Mouse (Mus musculus) intestine, embryonic 14.5 days (tissue): ENCODE measurements around the gene Sec14l2. TPM values are rescaled to one million over a fixed set of nuclear protein-coding genes. Genes with fewer than 3 reads are reported as not detected.
A peak's percentile ranks its signal among the peaks of the same experiment; 100 is the strongest.

Experiments used
- ATAC-seq: fragments of 200-750 bp; cut with Nextera tagmentation; replicated peaks from 2 replicates; pipeline ENCODE4 v1.8.0; 2017; ENCODE audit warnings: low read depth, moderate number of reproducible peaks, moderate TSS enrichment, moderate library complexity; ENCODE audit not compliant: low FRiP score, low TSS enrichment
- DNase-seq: peaks from one replicate; pipeline ENCODE4 v3.0.0-alpha.2; 2018; ENCODE audit warnings: low spot score
- H3K27ac ChIP-seq: fragments of 300-500 bp; sonication (generic); 2 replicates; pipeline ENCODE4 v1.5.1; 2014; ENCODE audit warnings: low read depth, mild to moderate bottlenecking, control low read depth
- H3K27me3 ChIP-seq: fragments of 300-500 bp; sonication (generic); replicated peaks from 2 replicates; pipeline ENCODE4 v1.6.1; 2014; ENCODE audit warnings: low read length, control low read depth; ENCODE audit not compliant: control insufficient read depth, insufficient read depth
- H3K36me3 ChIP-seq: fragments of 300-500 bp; sonication (generic); 2 replicates; pipeline ENCODE4 v1.6.1; 2014; ENCODE audit warnings: low read length, control low read depth; ENCODE audit not compliant: control insufficient read depth, insufficient read depth
- H3K4me1 ChIP-seq: fragments of 300-500 bp; sonication (generic); replicated peaks from 2 replicates; pipeline ENCODE4 v1.6.1; 2014; ENCODE audit warnings: low read length, control low read depth, mixed read lengths; ENCODE audit not compliant: control insufficient read depth, insufficient read depth
- H3K4me2 ChIP-seq: fragments of 300-500 bp; sonication (generic); 2 replicates; pipeline ENCODE4 v1.6.1; 2014; ENCODE audit warnings: low read length
- H3K4me3 ChIP-seq: fragments of 300-500 bp; sonication (generic); 2 replicates; pipeline ENCODE4 v1.5.1; 2014; ENCODE audit warnings: low read depth, low read length, control low read depth, mixed read lengths
- H3K9ac ChIP-seq: fragments of 300-500 bp; sonication (generic); 2 replicates; pipeline ENCODE4 v1.6.1; 2014; ENCODE audit warnings: mild to moderate bottlenecking, low read length
- H3K9me3 ChIP-seq: fragments of 300-500 bp; sonication (generic); 2 replicates; pipeline ENCODE4 v1.6.1; 2016; ENCODE audit warnings: low read length, control low read depth; ENCODE audit not compliant: control insufficient read depth
- WGBS: fragments of 180-500 bp; shearing (Covaris S2); extraction: QIAGEN DNeasy Blood & Tissue Kit; methylation state at CpG from one replicate; pipeline ENCODE4 v1.1.7; 2014; 5-methylcytosine and 5-hydroxymethylcytosine counted together
- polyA plus RNA-seq: library from polyadenylated mRNA; unstranded; fragments of >200 nt; fragmentation: Nextera tagmentation; extraction: Ambion mirVana; gene quantifications from 2 replicates; pipeline ENCODE4 v1.2.1, GENCODE M21; 2014

Sec14l2 gene
- polyA plus RNA-seq, 1 experiment from 2014 or later, result 0.84 TPM

GRCm38 (mm10) chr11:4064627-4065122, 58.5 kb downstream of the Sec14l2 start, which contains the start of gene Sec14l3:
TSS of gene Sec14l3 (plus strand) at chr11:4064841.
- no peaks in the 10 kb centered on the region for H3K4me1 ChIP-seq
- no peaks in the 10 kb centered on the region for H3K27me3 ChIP-seq
- H3K9me3 ChIP-seq, result no peaks in the 10 kb centered on the region
- H3K27ac ChIP-seq, result no peak within 1 kb of the TSS
- 50% methylated on average over 5 of the region's 5 CpGs for WGBS
- no peaks in the 10 kb centered on the region for H3K36me3 ChIP-seq
- no peak within 1 kb of the TSS for H3K4me3 ChIP-seq
- ATAC-seq, result no peak
- H3K9ac ChIP-seq, result no peak within 1 kb of the TSS
- H3K4me2 ChIP-seq, result no peak within 1 kb of the TSS
- DNase-seq, result no peak

DNA sequence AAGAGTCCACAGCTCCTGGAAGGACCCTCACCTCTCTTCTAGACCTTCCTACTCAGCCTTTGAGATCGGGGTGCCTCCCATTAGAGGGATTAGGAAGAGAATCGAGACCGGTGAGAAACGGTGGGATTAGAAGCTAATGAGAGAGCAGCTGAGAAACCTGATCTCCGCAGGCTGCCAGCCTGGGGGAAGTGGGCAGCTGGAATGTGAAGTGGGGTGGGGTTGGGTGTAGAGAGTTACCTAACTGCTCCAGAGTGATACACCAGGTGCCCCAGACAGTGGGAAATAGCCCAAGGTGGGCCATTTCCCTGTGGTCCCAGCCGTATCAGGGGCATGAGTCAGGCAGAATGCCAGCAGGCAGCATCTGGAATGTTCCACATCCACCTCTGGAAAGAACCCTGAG, 60.2 kb downstream of the Sec14l2 start:
- Histone ChIP-seq H3K4me1 (no peaks in the 10 kb centered on the region), H3K9me3 (no peaks in the 10 kb centered on the region), H3K4me2 (no peak overlapping the region), H3K27me3 (no peaks in the 10 kb centered on the region), H3K36me3 (no peaks in the 10 kb centered on the region), H3K4me3 (no peak overlapping the region), H3K9ac (no peak overlapping the region), H3K27ac (no peak overlapping the region)
- 52% methylated on average over 6 of the region's 6 CpGs for WGBS
- ATAC-seq (no peak), DNase-seq (no peak)

DNA sequence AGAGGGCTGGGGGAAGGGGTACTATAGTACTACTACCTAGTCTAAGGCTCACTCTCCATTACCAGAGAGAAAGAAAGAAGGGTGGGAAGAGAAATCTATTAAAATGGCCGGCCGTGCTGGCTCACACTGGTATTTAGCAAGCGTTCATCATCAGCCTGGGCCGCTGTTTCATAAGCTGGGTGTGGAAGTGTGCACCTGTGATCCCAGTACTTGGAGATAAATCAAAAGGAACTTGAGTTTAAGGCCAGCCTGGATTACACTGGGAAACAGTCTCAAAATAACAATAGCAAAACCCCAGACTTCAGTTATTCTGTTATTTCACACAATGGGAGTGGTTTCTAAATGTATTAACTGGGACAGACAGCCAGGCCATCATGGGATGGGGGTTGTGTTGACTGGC, 60.7 kb downstream of the Sec14l2 start:
- Histone ChIP-seq H3K4me2 (no peak overlapping the region), H3K36me3 (no peaks in the 10 kb centered on the region), H3K9ac (no peak overlapping the region), H3K4me1 (no peaks in the 10 kb centered on the region), H3K4me3 (no peak overlapping the region), H3K27ac (no peak overlapping the region), H3K9me3 (no peaks in the 10 kb centered on the region), H3K27me3 (no peaks in the 10 kb centered on the region)
- ATAC-seq (no peak), DNase-seq (no peak)
- WGBS, result 90% methylated on average over 4 of the region's 4 CpGs

DNA sequence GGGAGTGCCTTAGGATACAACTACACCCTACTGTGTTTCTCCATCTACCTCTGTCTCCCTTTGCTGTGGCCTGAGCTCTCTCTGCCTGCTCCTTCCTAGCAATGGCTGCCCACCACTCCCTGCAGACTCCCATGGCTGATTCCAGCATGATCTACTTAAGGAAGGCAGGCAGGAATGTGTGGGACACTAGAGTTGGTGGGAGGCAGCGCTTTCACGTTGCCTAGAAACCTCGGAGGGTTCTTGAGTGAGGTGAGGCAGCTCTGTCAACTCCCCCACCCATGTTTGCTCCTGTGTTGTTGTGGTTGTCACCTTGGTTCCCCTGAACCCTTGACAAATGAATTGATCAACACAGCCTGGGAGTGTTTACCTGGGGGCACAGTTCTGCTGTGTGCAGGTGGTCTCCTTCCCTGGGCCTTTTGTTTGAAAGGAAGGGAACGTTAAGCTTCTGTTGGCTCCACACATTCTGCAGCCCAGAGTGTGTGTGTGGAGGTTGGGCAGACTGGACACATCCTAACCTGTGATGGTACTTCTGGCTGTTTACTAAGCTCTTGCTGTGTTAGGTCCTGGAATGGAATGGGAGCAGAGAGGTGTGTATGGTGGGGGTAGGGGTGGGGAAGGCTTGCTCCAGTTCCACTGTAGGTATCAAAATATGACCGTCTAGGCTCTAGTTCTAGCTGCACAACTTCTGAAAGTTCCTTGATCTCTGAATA, 62.2 kb downstream of the Sec14l2 start:
- Histone ChIP-seq H3K36me3 (no peaks in the 10 kb centered on the region), H3K27me3 (no peaks in the 10 kb centered on the region), H3K9me3 (no peaks in the 10 kb centered on the region), H3K4me2 (no peak overlapping the region), H3K27ac (no peak overlapping the region), H3K4me3 (no peak overlapping the region), H3K9ac (no peak overlapping the region), H3K4me1 (no peaks in the 10 kb centered on the region)
- ATAC-seq (no peak), DNase-seq (no peak)
- 69% methylated on average over 5 of the region's 5 CpGs for WGBS

GRCm38 (mm10) chr11:4053586-4053985, 69.6 kb downstream of the Sec14l2 start:
- Histone ChIP-seq H3K4me2 (no peak overlapping the region), H3K27ac (no peak overlapping the region), H3K4me1 (no peaks in the 10 kb centered on the region), H3K9me3 (0 out of 2 replicates have a peak, but pooled peaks cover under 1% of the 10 kb centered on the region), H3K27me3 (no peaks in the 10 kb centered on the region), H3K4me3 (no peak overlapping the region), H3K9ac (no peak overlapping the region), H3K36me3 (no peaks in the 10 kb centered on the region)
- 15% methylated on average over 5 of the region's 5 CpGs for WGBS
- no peak for ATAC-seq
- DNase-seq, result peak; percentile 86

- 0 out of 2 replicates have a peak, but pooled peaks cover 3% of the 10 kb centered on the region for H3K9me3 ChIP-seq
- no peaks in the 10 kb centered on the region for H3K4me1 ChIP-seq
- DNase-seq (no peak), ATAC-seq (no peak)
- H3K9ac ChIP-seq, result no peak overlapping the region
- 84% methylated on average over 6 of the region's 6 CpGs for WGBS
- no peak overlapping the region for H3K4me2 ChIP-seq
- no peak overlapping the region for H3K4me3 ChIP-seq
- H3K27me3 ChIP-seq, result no peaks in the 10 kb centered on the region
- H3K36me3 ChIP-seq, result no peaks in the 10 kb centered on the region
- H3K27ac ChIP-seq, result no peak overlapping the region
Measured at GRCm38 (mm10) chr11:4048438-4048837, 74.8 kb downstream of the Sec14l2 start.

DNA sequence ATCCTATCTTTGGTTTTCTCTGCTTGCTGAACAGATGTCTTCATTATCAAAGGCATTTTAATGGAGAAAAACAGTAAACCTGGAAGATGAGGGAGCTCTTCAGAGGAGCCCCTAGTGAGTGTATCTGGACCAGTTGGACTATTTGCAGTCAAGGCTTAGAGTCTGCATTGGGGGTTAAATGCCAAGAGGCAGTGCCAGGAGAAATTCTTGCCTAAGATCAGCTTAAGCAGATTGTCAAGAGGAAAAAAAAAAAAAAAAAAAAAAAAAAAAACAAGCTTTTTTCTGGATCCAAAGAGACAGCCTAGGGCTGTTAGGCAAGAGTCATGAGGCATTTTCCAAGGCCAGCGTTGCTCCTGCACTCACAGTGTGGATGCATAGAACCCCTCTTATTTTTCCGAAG, 75.4 kb downstream of the Sec14l2 start:
- no peak for ATAC-seq
- H3K4me3 ChIP-seq, result no peak overlapping the region
- no peak for DNase-seq
- no peaks in the 10 kb centered on the region for H3K27me3 ChIP-seq
- H3K4me1 ChIP-seq, result no peaks in the 10 kb centered on the region
- H3K4me2 ChIP-seq, result no peak overlapping the region
- WGBS, result 86% methylated on average over 2 of the region's 2 CpGs
- H3K9me3 ChIP-seq, result 0 out of 2 replicates have a peak, but pooled peaks cover 3% of the 10 kb centered on the region
- H3K27ac ChIP-seq, result no peak overlapping the region
- H3K36me3 ChIP-seq, result no peaks in the 10 kb centered on the region
- H3K9ac ChIP-seq, result no peak overlapping the region
